Mouse (Mus musculus) heart, embryonic 11.5 days (tissue): ENCODE data around the gene Cpm. TPM values are rescaled to one million over a fixed set of nuclear protein-coding genes. Genes with fewer than 3 reads are reported as not detected.

Experiments
- ATAC-seq: fragments of 200-750 bp; cut with Nextera tagmentation; replicated peaks from 2 replicates; pipeline ENCODE4 v1.8.0; 2017; ENCODE audit warnings: moderate library complexity; ENCODE audit not compliant: insufficient number of reproducible peaks, low FRiP score, low TSS enrichment
- H3K27ac ChIP-seq: fragments of 300-500 bp; sonication (generic); 2 replicates; pipeline ENCODE4 v1.5.1; 2014; ENCODE audit warnings: mild to moderate bottlenecking, low read depth, low read length
- H3K27me3 ChIP-seq: fragments of 300-500 bp; sonication (generic); 2 replicates; pipeline ENCODE4 v1.6.1; 2014; ENCODE audit warnings: mild to moderate bottlenecking, low read length, mixed read lengths; ENCODE audit not compliant: control insufficient read depth, insufficient read depth
- H3K36me3 ChIP-seq: fragments of 300-500 bp; sonication (generic); 2 replicates; pipeline ENCODE4 v1.6.1; 2014; ENCODE audit warnings: mild to moderate bottlenecking, low read length, moderate library complexity, mixed read lengths; ENCODE audit not compliant: control insufficient read depth, insufficient read depth
- H3K4me1 ChIP-seq: fragments of 300-500 bp; sonication (generic); 2 replicates; pipeline ENCODE4 v1.6.1; 2014; ENCODE audit warnings: low read length; ENCODE audit not compliant: control insufficient read depth, insufficient read depth
- H3K4me2 ChIP-seq: fragments of 300-500 bp; sonication (generic); 2 replicates; pipeline ENCODE4 v1.6.1; 2014; ENCODE audit warnings: mild to moderate bottlenecking, moderate library complexity
- H3K4me3 ChIP-seq: fragments of 300-500 bp; sonication (generic); 2 replicates; pipeline ENCODE4 v1.5.1; 2014; ENCODE audit warnings: low read depth, low read length
- H3K9ac ChIP-seq: fragments of 300-500 bp; sonication (generic); 2 replicates; pipeline ENCODE4 v1.6.1; 2014; ENCODE audit warnings: mild to moderate bottlenecking, low read depth, low read length, moderate library complexity
- H3K9me3 ChIP-seq: fragments of 300-500 bp; sonication (generic); replicated peaks from 2 replicates; pipeline ENCODE4 v1.6.1; 2016; ENCODE audit warnings: low read length; ENCODE audit not compliant: control insufficient read depth
- WGBS: fragments of 180-500 bp; shearing (Covaris S2); extraction: QIAGEN DNeasy Blood & Tissue Kit; methylation state at CpG from one replicate; pipeline ENCODE4 v1.1.7; 2014; ENCODE audit not compliant: insufficient replicate concordance; 5-methylcytosine and 5-hydroxymethylcytosine counted together
- polyA plus RNA-seq: library from polyadenylated mRNA; unstranded; fragments of >200 nt; fragmentation: Nextera tagmentation; extraction: Ambion mirVana; gene quantifications from 2 replicates; pipeline ENCODE4 v1.2.1, GENCODE M21; 2014

The Cpm gene
- polyA plus RNA-seq, 1 experiment from 2014 or later, result 4.1 TPM

DNA sequence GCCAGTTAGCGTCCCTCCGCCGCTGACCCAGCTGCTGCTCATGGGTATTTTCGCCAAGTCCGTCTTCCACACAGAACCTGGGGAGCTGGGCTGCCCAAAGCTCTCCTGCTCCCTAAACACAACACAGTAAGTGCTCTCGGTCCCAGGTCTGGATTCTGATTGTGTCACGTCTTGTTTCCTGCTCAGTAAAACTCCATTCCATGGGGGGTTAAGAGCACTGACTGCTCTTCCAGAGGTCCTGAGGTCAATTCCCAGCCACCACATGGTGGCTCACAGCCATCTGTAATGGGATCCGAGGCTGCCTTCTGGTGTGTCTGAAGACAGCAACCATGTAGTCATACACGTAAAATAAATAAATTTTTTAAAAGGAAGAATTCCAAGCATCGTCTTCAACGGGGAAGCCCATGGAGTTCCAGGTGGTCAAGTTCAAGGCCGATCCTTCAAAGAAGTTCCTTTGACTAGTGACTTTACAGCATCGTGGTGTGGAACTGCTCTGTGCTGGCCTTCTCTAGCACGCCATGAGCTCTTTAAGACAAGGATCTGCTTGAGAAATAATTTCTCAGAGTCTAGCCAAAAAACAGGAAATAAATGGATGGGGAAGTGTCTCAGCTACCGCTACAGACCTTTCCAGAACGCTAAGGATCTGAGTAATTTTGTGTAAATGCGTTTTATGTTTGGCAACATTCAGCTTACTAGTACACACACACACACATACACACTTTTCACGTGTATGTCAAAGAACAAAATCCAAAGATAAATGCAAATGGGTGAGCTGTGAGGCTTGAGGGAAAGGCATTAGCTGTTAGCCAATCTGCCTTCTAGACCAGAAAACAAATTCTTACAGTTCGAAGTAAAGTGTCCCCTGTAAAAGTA lies 55.2 kb downstream of the Cpm start:
- no peak overlapping the region for H3K27ac ChIP-seq
- no peak overlapping the region for H3K4me3 ChIP-seq
- H3K9ac ChIP-seq, result no peak overlapping the region
- 83% methylated on average over 19 of the region's 19 CpGs for WGBS
- ATAC-seq, result no peak
- no peaks in the 10 kb centered on the region for H3K27me3 ChIP-seq
- 0 out of 2 replicates have a peak, but pooled peaks cover 4% of the 10 kb centered on the region for H3K36me3 ChIP-seq
- no peaks in the 10 kb centered on the region for H3K4me1 ChIP-seq
- H3K4me2 ChIP-seq, result no peak overlapping the region
- H3K9me3 ChIP-seq, result no peaks in the 10 kb centered on the region

DNA sequence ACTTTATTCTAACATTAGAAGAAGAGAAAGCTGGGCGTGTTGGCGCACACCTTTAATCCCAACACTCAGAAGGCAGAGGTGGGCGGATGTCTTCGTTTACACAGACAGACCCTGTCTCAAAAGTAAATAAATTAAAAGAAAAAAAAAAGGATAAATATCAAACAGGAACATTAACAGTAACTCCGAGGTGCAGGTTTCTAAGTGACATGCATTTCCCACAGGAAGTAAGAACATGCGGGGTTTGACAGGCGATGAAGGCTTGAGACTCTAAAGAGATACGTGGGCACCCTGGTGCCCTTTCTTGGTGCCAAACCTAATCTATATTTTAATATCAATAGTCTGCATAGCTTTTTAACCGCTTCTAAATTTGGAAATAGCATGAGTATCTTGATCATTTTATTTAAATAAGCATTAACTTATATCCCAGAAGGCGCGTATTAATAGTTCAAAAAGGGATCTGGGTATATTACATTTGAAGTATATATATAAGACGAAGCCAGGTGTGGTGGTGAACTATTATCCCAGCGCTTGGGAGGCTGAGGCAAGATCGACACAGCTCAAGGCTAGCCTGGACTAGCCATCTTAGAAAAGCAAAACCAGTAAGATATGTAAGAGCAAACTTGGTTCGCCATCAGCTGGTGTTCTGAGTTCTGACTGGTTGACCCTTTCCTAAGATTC lies 56.0 kb downstream of the Cpm start:
- H3K4me3 ChIP-seq, result no peak overlapping the region
- no peaks in the 10 kb centered on the region for H3K27me3 ChIP-seq
- H3K27ac ChIP-seq, result no peak overlapping the region
- no peaks in the 10 kb centered on the region for H3K9me3 ChIP-seq
- WGBS, result 85% methylated on average over 15 of the region's 15 CpGs
- H3K4me2 ChIP-seq, result no peak overlapping the region
- peaks cover 8% of the 10 kb centered on the region for H3K36me3 ChIP-seq
- no peak overlapping the region for H3K9ac ChIP-seq
- H3K4me1 ChIP-seq, result no peaks in the 10 kb centered on the region
- ATAC-seq, result no peak

DNA sequence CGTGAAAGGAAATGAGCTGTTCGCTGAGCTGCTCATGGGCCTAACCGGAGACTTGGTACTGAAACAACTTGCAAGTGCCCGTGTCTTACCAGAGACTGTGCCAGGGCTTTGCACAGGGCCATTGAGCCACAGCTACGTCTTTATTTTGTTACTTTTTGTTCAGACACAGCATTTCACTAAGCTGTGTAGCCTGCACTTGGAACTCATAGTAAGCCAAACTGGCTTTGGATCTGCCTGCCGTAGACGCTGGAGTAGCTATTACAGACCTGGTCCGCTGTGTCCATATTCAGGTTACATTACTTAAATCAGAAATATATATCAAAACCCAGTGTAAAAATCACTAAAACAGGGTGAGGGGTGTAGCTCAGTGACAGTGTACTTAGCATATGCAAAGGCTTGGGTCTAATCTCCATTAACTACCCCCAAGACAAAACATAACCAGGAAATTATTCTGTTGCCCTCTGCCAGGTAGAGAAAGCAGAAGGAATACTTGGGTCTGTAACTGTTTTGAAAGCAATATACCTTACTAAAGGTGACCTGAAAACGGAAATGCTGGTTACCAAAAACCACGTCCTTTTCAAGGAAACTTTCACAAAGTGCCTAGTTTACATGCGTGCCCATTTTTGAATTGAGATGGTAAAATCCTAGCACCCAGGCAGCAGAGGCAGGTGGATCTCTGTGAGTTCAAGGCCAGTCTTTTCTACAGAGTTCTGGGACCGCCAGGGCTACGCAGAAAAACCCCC lies 56.7 kb downstream of the Cpm start:
- peaks cover 12% of the 10 kb centered on the region for H3K36me3 ChIP-seq
- WGBS, result 89% methylated on average over 13 of the region's 13 CpGs

DNA sequence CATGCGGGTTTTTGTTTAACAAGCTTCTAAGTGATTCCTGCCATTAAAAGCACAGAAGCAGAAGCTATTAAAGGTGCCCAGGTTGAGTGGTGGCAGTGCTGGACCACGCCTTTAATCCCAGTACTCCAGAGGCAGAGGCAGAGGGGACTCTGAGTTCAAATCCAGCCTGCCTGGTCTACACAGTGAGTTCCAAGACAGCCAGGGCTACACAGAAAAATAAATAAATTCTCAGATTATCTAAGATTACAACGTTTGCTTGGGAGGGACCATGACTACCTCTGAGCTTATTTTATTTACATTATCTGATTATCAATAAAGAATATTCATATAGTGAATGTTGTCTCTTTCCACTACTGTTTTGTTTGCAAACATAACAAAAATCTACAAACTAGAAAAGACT lies 57.7 kb downstream of the Cpm start:
- H3K4me3 ChIP-seq, result no peak overlapping the region
- H3K4me1 ChIP-seq, result no peaks in the 10 kb centered on the region
- ATAC-seq, result no peak
- no peak overlapping the region for H3K4me2 ChIP-seq
- H3K9me3 ChIP-seq, result no peaks in the 10 kb centered on the region
- no peak overlapping the region for H3K27ac ChIP-seq
- H3K27me3 ChIP-seq, result no peaks in the 10 kb centered on the region
- H3K36me3 ChIP-seq, result peaks cover 14% of the 10 kb centered on the region
- 78% methylated on average over 3 of the region's 3 CpGs for WGBS
- H3K9ac ChIP-seq, result no peak overlapping the region

More for the DNA sequence above, 56.7 kb downstream of the Cpm start:
- Histone ChIP-seq H3K9ac (no peak overlapping the region), H3K27me3 (no peaks in the 10 kb centered on the region), H3K4me2 (no peak overlapping the region), H3K4me1 (no peaks in the 10 kb centered on the region), H3K27ac (no peak overlapping the region), H3K9me3 (no peaks in the 10 kb centered on the region), H3K4me3 (no peak overlapping the region)
- no peak for ATAC-seq

DNA sequence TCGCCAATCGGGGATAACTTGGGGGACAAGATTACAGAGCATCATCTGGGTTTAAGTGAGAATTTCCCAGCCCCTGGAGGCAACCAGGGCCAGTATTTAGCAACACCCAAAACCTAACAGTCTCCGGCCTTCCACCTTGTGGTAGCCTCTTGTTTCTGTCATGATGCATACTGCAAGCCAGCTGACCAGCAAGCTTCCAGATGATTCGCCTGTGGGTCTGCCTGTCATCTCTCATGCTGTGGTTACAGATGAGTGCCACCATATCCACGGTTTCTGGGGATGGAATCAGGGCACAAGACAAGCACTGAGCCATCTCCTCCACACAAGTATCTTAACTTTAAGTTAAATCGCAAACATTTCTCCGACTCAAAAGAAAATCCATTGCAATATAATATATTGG lies 58.3 kb downstream of the Cpm start:
- 85% methylated on average over 7 of the region's 7 CpGs for WGBS
- ATAC-seq, result no peak
- H3K9ac ChIP-seq, result no peak overlapping the region
- H3K27ac ChIP-seq, result no peak overlapping the region
- peaks cover 20% of the 10 kb centered on the region for H3K36me3 ChIP-seq
- H3K9me3 ChIP-seq, result no peaks in the 10 kb centered on the region
- no peaks in the 10 kb centered on the region for H3K4me1 ChIP-seq
- H3K4me2 ChIP-seq, result no peak overlapping the region
- no peaks in the 10 kb centered on the region for H3K27me3 ChIP-seq
- no peak overlapping the region for H3K4me3 ChIP-seq

DNA sequence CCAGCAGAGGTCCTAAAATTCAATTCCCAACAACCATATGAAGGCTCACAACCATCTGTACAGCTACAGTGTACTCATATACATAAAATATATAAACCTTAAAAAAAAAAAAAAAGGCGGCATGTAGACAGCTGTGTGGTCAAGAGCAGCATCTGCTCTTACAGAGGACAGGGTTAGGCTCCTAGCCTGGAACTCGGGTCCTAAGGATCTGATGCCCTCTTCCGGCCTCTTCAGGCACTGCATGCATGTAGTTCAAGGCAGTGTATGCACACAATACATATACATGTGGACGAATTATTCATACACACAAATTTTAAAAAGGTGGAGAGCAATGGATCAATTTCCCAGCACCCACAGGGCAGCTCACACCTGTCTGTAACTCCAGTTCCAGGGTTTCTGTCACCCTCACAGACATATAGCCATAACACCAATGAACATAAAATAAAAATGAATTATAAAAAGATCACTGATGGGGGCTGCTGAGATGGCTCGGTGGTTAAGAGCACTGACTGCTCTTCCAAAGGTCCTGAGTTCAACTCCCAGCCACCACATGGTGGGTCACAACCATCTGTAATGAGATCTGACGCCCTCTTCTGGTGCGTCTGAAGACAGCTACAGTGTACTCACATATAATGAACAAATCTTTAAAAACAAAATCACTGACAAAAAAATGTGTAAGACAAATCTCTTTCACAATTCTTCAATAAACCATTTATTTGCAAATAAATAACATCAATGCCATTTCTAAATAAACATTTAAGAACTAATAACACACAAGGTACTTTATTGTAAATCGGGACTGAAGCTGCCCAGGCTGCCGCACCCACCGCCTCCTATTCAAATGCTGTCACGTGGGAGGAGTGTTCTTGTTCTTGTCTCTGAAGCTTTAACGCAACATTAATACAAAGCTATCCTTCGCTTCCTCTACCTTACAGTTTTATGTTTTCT lies 59.2 kb downstream of the Cpm start:
- 82% methylated on average over 13 of the region's 13 CpGs for WGBS
- ATAC-seq, result no peak

DNA sequence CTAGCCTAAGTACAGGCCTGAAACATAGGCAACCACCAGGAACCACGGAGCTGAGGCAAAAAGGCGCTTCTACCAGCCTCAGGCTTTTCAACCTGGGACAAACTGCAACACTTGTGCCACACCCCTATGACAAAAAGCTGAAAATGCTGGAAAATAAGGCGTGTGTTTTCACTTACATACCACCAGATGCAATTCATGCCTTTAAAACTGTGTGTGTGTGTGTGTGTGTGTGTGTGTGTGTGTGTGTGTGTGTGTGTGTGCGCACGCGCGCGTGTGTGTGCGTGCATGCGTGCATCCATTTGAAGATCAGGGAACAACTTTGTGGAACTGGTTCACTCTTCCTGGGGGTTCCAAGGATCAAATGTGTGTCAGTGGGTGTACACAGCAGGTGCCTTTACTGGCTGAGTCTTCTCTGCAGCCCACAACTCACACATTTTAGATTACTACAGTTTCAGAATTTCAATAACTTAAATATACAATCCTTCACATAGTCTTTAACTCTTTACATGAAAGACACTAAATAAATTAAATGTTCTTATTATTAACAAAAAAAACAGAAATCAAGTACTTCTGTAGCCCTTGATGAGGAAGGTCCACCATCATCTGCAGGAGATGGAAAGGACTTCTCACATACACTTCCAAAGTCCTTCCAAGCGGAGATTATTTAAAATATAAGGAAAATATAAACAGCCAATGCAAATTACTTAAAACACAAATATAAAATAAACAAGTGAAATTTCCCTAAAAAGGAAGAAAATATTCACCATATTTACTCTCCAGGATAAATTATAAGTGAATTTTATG lies 60.2 kb downstream of the Cpm start:
- Histone ChIP-seq H3K4me2 (no peak overlapping the region), H3K27me3 (no peaks in the 10 kb centered on the region), H3K9me3 (no peaks in the 10 kb centered on the region), H3K4me3 (no peak overlapping the region), H3K36me3 (peaks cover 28% of the 10 kb centered on the region), H3K9ac (no peak overlapping the region), H3K27ac (no peak overlapping the region), H3K4me1 (no peaks in the 10 kb centered on the region)
- 94% methylated on average over 11 of the region's 11 CpGs for WGBS
- ATAC-seq, result no peak

More for the DNA sequence above, 59.2 kb downstream of the Cpm start:
- Histone ChIP-seq H3K9ac (no peak overlapping the region), H3K4me2 (no peak overlapping the region), H3K27ac (no peak overlapping the region), H3K9me3 (no peaks in the 10 kb centered on the region), H3K36me3 (peaks cover 24% of the 10 kb centered on the region), H3K4me3 (no peak overlapping the region), H3K4me1 (no peaks in the 10 kb centered on the region), H3K27me3 (no peaks in the 10 kb centered on the region)
